Mouse (Mus musculus): ENCODE measurements at regions not wholly inside any gene's neighbourhood (a gene's known extent, or its start where the extent isn't known, plus 50 kb on each side); places are given as distances from the start of the nearest gene placed in this dataset.
A peak's percentile ranks its signal among the peaks of the same experiment; 100 is the strongest.

GRCm38 (mm10) chr14:47905334-47905733 lies 215.3 kb upstream of the Peli2 start:
- Histone ChIP-seq H3K27me3 (replicated peaks; ENCODE audit: control insufficient read depth, insufficient read depth, low read length) (no peaks in the 10 kb centered on the region), H3K4me1 (ENCODE audit: control insufficient read depth, insufficient read depth, low read length) (peaks cover 4% of the 10 kb centered on the region; the same call in 1 of the 2 replicates), H3K4me2 (ENCODE audit: low read length) (no peak overlapping the region), H3K27ac (ENCODE audit: low read depth, low read length) (no peak overlapping the region), H3K4me3 (ENCODE audit: low read depth, low read length) (no peak overlapping the region), H3K36me3 (ENCODE audit: control insufficient read depth, insufficient read depth, low read length) (no peaks in the 10 kb centered on the region), H3K9me3 (replicated peaks; ENCODE audit: control insufficient read depth, low read length) (no peaks in the 10 kb centered on the region), H3K9ac (ENCODE audit: low read length) (no peak overlapping the region)
- DNase-seq (ENCODE audit: low spot score) (peak; percentile 33), ATAC-seq (no peak; the same call in 1 of the 2 replicates)

GRCm38 (mm10) chr14:47909129-47909528 lies 211.5 kb upstream of the Peli2 start:
- H3K27me3 ChIP-seq (replicated peaks; ENCODE audit: control insufficient read depth, insufficient read depth, low read length) = no peaks in the 10 kb centered on the region
- no peaks in the 10 kb centered on the region for H3K9me3 ChIP-seq (replicated peaks; ENCODE audit: control insufficient read depth, low read length)
- no peaks in the 10 kb centered on the region for H3K36me3 ChIP-seq (ENCODE audit: control insufficient read depth, insufficient read depth, low read length)
- H3K27ac ChIP-seq (ENCODE audit: low read depth, low read length) = no peak overlapping the region
- DNase-seq (ENCODE audit: low spot score) (no peak), ATAC-seq (no peak)
- WGBS = 59% methylated on average over 8 of the region's 8 CpGs
- peaks cover 22% of the 10 kb centered on the region for H3K4me1 ChIP-seq (ENCODE audit: control insufficient read depth, insufficient read depth, low read length)
- no peak overlapping the region for H3K4me2 ChIP-seq (ENCODE audit: low read length)
- H3K4me3 ChIP-seq (ENCODE audit: low read depth, low read length) = no peak overlapping the region
- no peak overlapping the region for H3K9ac ChIP-seq (ENCODE audit: low read length)

GRCm38 (mm10) chr14:47910741-47911295 lies 209.8 kb upstream of the Peli2 start:
- Histone ChIP-seq H3K36me3 (ENCODE audit: control insufficient read depth, insufficient read depth, low read length) (no peaks in the 10 kb centered on the region), H3K4me3 (ENCODE audit: low read depth, low read length) (no peak overlapping the region), H3K9me3 (replicated peaks; ENCODE audit: control insufficient read depth, low read length) (no peaks in the 10 kb centered on the region), H3K4me1 (ENCODE audit: control insufficient read depth, insufficient read depth, low read length) (peaks cover 22% of the 10 kb centered on the region), H3K27me3 (replicated peaks; ENCODE audit: control insufficient read depth, insufficient read depth, low read length) (no peaks in the 10 kb centered on the region), H3K4me2 (ENCODE audit: low read length) (no peak overlapping the region), H3K27ac (ENCODE audit: low read depth, low read length) (no peak overlapping the region), H3K9ac (ENCODE audit: low read length) (no peak overlapping the region)
- no peak for ATAC-seq
- WGBS = 36% methylated on average over 6 of the region's 6 CpGs
- peak; percentile 27 for DNase-seq (ENCODE audit: low spot score)

DNA sequence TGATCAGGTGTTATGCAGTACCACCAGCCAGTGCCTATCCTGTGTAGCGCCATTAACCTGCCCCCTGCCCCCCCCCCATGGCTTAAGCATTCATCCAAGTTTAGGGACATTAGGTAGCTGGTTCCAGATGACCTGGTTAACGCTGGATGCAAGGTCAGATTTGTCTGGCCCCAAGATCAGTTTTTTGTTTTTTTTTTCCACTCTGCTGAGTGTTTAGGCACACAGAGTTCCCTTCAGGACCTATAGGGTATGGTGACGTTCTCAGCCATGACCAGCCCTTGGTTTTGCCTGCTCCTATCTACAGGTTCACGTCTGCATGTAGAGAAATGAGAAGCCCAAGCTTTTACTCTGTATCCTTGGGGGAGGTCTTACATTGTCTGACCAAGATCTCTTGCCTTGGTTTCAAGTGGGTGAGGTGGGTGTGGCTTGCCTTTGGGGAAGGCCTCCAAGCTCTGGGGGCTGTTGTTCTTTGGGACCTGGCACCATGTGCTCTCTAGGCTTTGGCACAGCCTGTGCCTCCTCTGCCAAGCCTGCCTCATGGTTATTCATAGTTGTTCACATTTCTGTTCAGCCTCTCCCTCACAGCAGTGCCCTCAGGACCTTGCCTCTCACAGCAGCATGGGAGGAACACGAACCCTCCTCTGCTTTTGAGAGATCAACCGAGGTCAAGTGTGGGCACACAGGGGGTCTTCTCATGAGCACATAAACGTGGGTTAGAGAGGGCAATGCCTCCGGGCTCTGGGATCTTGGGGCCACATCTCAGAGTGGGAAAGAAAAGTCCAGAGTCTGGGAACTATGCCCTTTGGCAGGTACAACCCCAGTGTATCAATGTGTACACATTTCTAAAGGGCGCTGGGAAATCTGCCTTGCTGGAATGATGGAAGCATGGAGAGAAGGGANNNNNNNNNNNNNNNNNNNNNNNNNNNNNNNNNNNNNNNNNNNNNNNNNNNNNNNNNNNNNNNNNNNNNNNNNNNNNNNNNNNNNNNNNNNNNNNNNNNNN lies 208.8 kb upstream of the Peli2 start:
- Histone ChIP-seq H3K27ac (ENCODE audit: low read depth, low read length) (no peak overlapping the region), H3K27me3 (replicated peaks; ENCODE audit: control insufficient read depth, insufficient read depth, low read length) (no peaks in the 10 kb centered on the region), H3K4me1 (ENCODE audit: control insufficient read depth, insufficient read depth, low read length) (peaks cover 22% of the 10 kb centered on the region), H3K36me3 (ENCODE audit: control insufficient read depth, insufficient read depth, low read length) (no peaks in the 10 kb centered on the region), H3K9ac (ENCODE audit: low read length) (no peak overlapping the region), H3K4me3 (ENCODE audit: low read depth, low read length) (no peak overlapping the region), H3K9me3 (replicated peaks; ENCODE audit: control insufficient read depth, low read length) (no peaks in the 10 kb centered on the region), H3K4me2 (ENCODE audit: low read length) (no peak overlapping the region)
- 63% methylated on average over 9 of the region's 9 CpGs for WGBS
- ATAC-seq (peak; percentile 92), DNase-seq (ENCODE audit: low spot score) (peak; percentile 86)

- WGBS = 70% methylated on average over 1 of the region's 1 CpGs
- H3K27me3 ChIP-seq (replicated peaks; ENCODE audit: control insufficient read depth, insufficient read depth, low read length) = no peaks in the 10 kb centered on the region
- H3K9me3 ChIP-seq (replicated peaks; ENCODE audit: control insufficient read depth, low read length) = no peaks in the 10 kb centered on the region
- H3K4me1 ChIP-seq (ENCODE audit: control insufficient read depth, insufficient read depth, low read length) = peaks cover 15% of the 10 kb centered on the region
- ATAC-seq (no peak), DNase-seq (ENCODE audit: low spot score) (no peak)
- no peak overlapping the region for H3K9ac ChIP-seq (ENCODE audit: low read length)
- no peak overlapping the region for H3K4me3 ChIP-seq (ENCODE audit: low read depth, low read length)
- H3K36me3 ChIP-seq (ENCODE audit: control insufficient read depth, insufficient read depth, low read length) = no peaks in the 10 kb centered on the region
- H3K4me2 ChIP-seq (ENCODE audit: low read length) = no peak overlapping the region
- H3K27ac ChIP-seq (ENCODE audit: low read depth, low read length) = no peak overlapping the region
These were observed 205.0 kb upstream of the Peli2 start for GRCm38 (mm10) chr14:47915621-47916020.

DNA sequence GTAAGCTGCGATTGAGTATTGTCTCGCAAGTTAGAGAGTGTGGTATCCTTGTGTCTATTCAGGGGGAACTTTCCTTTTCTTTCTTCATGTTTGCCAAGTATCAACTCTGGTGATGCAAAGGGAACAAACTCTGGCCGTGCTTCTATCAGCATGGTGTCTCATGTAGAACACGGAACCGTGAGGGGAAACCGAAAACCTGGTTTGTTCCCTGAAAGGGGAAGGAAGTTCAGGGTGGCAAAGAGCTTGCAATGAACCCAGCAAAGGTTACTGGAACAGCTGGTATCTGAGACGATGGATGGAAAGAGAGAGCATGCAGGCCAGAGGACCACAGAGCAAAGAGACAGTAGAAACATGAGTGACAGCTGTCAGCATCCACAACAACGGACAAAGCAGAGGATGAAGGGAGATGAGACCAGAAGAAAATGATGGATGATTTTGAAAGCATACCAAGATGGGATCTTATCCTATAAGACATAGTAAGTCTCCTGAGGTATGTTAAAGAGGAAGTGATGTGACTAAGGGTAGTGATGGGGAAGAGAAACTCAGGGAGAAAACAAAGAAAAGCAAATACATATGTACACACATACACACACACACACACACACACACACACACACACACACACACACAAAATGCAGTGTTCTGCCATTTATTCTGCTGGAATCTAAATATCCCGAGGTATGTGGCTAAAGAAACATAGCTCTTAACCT lies 199.8 kb upstream of the Peli2 start:
- no peak for DNase-seq (ENCODE audit: low spot score)
- ATAC-seq = no peak
- no peaks in the 10 kb centered on the region for H3K27me3 ChIP-seq (replicated peaks; ENCODE audit: control insufficient read depth, insufficient read depth, low read length)
- H3K4me1 ChIP-seq (ENCODE audit: control insufficient read depth, insufficient read depth, low read length) = no peaks in the 10 kb centered on the region
- no peak overlapping the region for H3K27ac ChIP-seq (ENCODE audit: low read depth, low read length)
- no peaks in the 10 kb centered on the region for H3K9me3 ChIP-seq (replicated peaks; ENCODE audit: control insufficient read depth, low read length)
- H3K4me3 ChIP-seq (ENCODE audit: low read depth, low read length) = no peak overlapping the region
- H3K4me2 ChIP-seq (ENCODE audit: low read length) = no peak overlapping the region
- no peak overlapping the region for H3K9ac ChIP-seq (ENCODE audit: low read length)
- no peaks in the 10 kb centered on the region for H3K36me3 ChIP-seq (ENCODE audit: control insufficient read depth, insufficient read depth, low read length)
- WGBS = 95% methylated on average over 9 of the region's 9 CpGs

DNA sequence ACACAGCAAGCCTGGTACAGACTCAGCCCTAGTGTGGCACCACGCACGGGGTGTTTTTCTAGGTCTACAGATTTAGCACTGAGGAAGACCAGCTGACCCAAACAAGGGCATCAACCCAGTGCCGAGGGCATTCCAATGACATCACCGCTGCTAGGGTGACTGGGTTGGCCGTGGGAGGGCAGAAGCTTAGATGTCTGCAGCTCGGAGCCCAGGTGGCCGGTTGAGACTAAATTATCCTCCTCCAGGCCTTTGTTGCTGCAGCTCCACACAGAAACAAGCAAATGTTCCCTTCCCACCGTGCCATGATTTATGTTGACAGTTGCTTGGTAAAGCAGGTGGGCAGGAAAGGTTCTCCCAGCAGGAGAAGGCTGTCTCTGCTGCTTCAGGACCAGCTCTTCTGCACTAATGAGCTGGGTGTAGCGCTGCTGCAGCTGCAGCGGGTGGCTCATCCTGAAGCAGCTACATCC lies 198.8 kb upstream of the Peli2 start:
- WGBS = 64% methylated on average over 10 of the region's 10 CpGs
- Histone ChIP-seq H3K4me1 (ENCODE audit: control insufficient read depth, insufficient read depth, low read length) (no peaks in the 10 kb centered on the region), H3K27ac (ENCODE audit: low read depth, low read length) (no peak overlapping the region), H3K4me2 (ENCODE audit: low read length) (no peak overlapping the region), H3K27me3 (replicated peaks; ENCODE audit: control insufficient read depth, insufficient read depth, low read length) (no peaks in the 10 kb centered on the region), H3K9ac (ENCODE audit: low read length) (no peak overlapping the region), H3K4me3 (ENCODE audit: low read depth, low read length) (no peak overlapping the region), H3K9me3 (replicated peaks; ENCODE audit: control insufficient read depth, low read length) (no peaks in the 10 kb centered on the region), H3K36me3 (ENCODE audit: control insufficient read depth, insufficient read depth, low read length) (no peaks in the 10 kb centered on the region)
- ATAC-seq (no peak), DNase-seq (ENCODE audit: low spot score) (no peak)

GRCm38 (mm10) chr14:47926416-47926815 lies 194.2 kb upstream of the Peli2 start:
- Histone ChIP-seq H3K4me3 (ENCODE audit: low read depth, low read length) (no peak overlapping the region), H3K4me1 (ENCODE audit: control insufficient read depth, insufficient read depth, low read length) (no peaks in the 10 kb centered on the region), H3K4me2 (ENCODE audit: low read length) (no peak overlapping the region), H3K36me3 (ENCODE audit: control insufficient read depth, insufficient read depth, low read length) (no peaks in the 10 kb centered on the region), H3K9me3 (replicated peaks; ENCODE audit: control insufficient read depth, low read length) (no peaks in the 10 kb centered on the region), H3K27me3 (replicated peaks; ENCODE audit: control insufficient read depth, insufficient read depth, low read length) (no peaks in the 10 kb centered on the region), H3K27ac (ENCODE audit: low read depth, low read length) (no peak overlapping the region), H3K9ac (ENCODE audit: low read length) (no peak overlapping the region)
- ATAC-seq = no peak
- WGBS = 89% methylated on average over 3 of the region's 3 CpGs
- DNase-seq (ENCODE audit: low spot score) = no peak
